Mouse (Mus musculus): ENCODE measurements around the gene Cytl1.

- no peak for TF ChIP-seq CTCF (IDR thresholded peaks at IDR 0.05; ENCODE audit: extremely low read depth, insufficient read depth, insufficient read length, insufficient replicate concordance)
- TF ChIP-seq POLR2A (IDR thresholded peaks at IDR 0.05; ENCODE audit: low read depth, low read length) = no peak
These were observed 27.2 kb upstream of the Cytl1 start for GRCm38 (mm10) chr5:37708124-37708523.
